Mouse (Mus musculus): ENCODE measurements around the gene 4930415O20Rik.

Gene 4930415O20Rik

DNA sequence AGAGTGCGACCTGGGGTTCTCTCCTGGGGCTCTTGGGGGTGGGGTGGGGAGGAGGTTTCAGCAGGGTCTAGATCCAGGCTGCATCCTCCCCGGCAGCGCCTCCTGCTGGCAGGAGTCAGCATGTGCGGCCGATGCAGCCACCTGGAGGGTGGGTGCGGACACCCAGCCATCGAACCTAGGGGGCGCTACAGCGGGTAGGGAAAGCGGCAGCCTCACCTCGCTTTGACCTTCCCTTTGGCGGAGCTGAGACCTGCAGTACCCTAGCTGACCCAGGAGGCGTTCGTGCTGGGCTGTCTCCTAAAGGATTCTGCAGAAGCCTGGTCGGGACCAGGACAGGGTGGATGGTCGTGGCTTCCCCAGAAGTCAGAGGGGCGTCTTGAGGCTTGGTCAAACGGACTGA lies 60.7 kb downstream of the 4930415O20Rik start:
- DNase-seq (ENCODE audit: low spot score): no peak

DNA sequence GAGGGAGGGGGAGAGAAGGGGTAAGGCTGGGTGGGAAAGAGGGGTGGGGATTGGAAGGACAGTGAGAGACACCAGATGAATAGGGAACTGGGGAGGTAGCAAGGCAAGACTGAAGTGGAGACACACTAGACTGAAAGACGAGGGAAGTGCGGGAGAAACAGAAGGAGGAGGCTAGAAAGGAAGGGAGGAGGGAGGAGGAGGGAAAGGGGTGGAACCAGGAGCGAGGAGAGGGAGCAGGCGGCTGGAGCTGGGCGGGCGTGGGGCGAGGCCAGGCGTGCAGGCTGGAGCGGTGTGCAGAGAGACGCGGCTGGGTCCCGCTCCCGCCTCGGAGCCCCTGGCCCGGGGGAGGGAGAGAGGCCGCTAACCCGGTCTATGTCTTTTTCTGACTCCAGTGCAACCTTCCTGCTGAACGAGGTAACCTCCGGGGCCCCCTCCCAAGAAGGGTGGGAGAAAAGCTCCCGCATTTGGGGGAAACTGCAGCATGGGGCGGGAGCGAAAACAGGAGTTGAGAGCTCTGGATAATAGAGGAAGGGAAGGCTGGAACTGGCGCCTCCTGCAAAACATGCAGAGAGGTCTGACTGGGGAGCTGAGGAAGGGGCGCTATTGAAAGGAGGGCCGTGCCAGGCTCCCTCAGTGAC lies 61.4 kb downstream of the 4930415O20Rik start:
- DNase-seq (ENCODE audit: low spot score): no peak

DNA sequence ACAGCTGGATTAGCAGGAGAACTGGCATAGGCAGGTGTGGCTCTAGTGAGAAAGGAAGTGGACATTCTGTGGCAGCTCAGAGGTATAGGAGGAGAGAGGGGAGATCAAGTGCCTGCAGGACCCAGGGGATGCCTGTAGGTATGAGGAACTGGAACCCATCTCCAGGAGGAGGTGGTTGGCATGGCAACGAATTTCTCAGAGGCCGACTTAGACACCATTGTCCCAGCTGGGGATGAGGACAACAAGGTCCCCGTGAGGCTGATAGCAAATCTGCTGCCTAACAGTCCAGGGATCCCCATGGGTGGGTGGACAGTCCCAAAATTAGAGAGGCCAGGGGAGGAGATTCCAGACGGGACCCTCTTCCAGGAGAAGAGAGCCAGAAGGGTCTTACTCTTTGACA lies 62.1 kb downstream of the 4930415O20Rik start:
- DNase-seq (ENCODE audit: low spot score): no peak

DNA sequence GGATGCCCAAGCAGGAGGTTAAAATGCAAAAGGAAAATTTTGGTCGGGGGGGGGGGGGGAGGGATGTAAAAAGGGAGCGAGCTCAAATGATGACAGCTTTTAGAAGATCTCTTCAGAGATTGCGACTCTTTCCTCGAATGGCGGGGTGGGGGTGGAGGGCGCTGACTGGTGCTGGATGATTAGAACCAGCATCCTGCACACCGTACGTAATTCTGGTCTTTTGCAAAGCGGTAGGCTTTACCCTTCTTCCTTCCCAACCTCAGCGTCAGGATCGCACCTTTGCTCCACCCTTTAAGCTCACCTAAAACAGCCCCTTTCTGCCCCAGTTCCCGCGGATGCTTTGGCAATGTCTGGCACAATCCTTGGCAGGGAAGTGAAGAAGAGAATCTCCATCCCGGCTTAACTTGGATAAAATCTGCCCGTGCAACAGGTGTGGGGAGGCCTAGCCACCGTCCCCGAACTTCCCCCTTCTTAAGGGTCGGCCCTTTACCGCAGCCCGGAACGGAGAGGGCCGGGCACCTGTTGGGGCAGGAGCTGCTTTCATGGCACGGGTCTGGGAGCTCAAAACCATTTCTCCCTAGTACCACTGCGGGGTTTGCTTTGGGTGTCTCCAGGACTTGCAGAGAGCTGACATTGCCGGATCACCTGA lies 63.1 kb downstream of the 4930415O20Rik start:
- DNase-seq (ENCODE audit: low spot score): no peak

DNA sequence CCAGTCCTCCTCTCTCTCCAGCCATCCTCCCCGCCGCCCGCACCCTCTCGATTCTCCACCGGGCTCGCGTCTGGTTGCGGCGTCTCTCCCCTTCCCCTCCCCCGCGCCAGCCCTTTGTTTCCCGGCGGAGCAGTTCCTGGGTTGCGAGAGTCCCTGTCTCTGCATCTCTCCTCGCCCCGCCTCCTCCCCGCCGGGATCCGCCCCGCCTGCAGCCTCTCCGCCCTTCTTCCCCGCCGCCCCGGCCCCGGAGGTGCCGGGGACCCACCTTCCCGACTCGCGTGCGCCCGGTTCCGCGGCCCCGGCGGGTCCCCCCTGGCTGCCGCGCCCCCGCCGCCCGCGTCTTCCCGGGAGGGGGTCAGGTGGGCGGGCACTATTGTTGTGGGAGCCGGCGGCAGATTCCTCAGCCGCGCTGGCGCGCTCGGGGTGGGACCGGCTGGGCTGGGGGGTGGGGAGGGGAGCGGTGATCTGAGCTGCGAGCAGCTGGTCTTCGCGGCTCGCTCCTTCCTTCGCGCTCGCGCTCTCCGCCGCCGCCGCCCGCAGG lies 63.8 kb downstream of the 4930415O20Rik start:
- DNase-seq (ENCODE audit: low spot score): peak; percentile 57

DNA sequence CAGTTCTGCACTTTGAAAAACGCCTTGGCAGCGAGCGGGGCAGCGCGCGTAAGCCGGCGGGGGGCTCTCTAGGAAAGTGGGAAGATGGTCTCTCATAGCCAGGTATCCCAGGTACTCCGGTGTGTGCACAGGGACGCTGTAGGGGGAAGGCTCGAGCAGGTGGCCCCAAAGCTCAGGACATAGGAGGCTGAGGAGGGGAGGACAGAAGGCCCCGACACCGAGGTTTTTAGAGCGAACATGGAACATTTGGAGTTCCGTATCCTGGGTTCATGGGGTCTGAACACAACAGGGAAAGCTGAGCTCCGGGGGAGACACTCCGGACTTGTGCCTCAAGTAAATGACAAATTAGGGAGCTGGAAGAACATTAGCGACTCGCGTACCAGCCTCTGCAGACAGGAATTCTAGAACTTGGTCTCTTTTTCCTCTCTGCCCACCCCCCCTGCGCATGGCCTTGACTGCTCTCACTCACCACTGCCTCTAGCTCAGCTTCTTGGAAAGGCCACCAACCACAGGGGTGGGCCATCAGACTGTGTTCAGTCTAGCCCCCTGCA lies 64.6 kb downstream of the 4930415O20Rik start:
- DNase-seq (ENCODE audit: low spot score): no peak

DNA sequence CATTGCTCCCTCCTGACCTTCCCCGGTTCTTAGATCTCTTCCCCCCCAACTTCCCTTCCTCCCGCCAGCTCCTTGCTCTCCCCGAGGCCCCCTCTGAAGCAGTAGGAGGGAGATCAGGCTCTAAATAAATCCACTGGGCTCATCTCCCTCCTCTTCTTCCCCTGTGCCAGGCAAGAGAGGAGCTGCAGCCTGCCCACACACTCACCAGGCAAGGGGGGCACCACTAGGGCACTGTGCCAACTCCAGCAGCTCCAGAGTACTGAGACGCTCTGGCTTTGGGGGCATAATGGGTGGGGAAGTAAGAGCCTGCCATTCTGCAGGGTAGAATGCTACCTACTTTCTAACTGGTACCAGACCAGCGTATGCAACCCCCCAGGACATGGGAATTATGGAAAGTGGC lies 65.7 kb downstream of the 4930415O20Rik start:
- no peak for DNase-seq (ENCODE audit: low spot score)

DNA sequence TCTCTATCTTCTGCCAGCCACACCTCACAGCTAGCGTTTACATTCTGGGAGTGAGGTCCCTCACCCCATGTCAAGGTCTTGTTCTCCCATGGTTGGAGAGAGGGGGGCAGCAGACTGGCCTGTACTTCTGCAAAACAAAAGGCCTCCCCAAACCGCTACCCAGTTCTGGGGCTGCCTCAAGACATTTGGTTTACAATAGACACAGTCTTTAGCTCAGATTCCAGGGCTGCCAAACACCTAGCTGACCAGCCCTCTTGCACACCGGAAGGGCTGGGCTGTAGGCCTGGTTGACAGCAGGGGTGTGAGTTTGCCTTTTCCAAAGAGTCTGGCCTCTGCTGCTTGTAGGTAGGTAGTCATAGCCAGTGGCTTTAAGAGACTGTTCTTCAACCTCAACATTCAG lies 66.4 kb downstream of the 4930415O20Rik start:
- DNase-seq (ENCODE audit: low spot score): no peak

Data from urinary bladder, postnatal 10 days (tissue).